Mouse (Mus musculus): Measurements from ENCODE around the gene Zfp593.
A peak's percentile ranks its signal among the peaks of the same experiment; 100 is the strongest.

The Zfp593 gene

GRCm38 (mm10) chr4:134237582-134238278 lies 7.7 kb downstream of the Zfp593 start:
- DNase-seq (ENCODE audit: extremely low read depth, insufficient read length, low spot score), result no peak

GRCm38 (mm10) chr4:134234876-134235275 lies 10.5 kb downstream of the Zfp593 start:
- DNase-seq (ENCODE audit: extremely low read depth, insufficient read length, low spot score), result no peak

- DNase-seq (ENCODE audit: extremely low read depth, insufficient read length, low spot score), result no peak
Measured at GRCm38 (mm10) chr4:134230431-134230830, 15.0 kb downstream of the Zfp593 start.

DNA sequence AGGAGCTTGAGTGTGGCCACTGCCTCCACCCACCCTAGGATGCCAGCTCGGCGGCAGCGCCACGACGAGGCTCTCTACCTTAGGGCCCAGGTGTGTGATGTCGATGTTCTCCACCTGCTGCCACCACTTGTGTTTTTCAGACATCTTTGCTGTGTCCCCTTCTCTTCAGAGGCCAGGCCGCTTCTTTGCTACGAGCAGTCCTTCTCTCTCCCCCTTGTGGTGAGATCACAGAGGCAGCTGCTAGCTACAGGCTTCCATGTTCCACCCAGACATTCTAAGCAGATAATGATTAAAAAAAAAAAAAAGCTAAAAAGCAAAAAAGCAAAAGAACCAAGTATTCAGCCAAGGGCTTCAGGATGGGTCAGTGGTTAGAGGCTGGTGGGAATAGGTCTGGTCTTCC lies 18.2 kb downstream of the Zfp593 start, which contains the start of gene Catsper4:
Catsper4 (minus strand) TSS at position 190 of the 400 bp plus-strand sequence.
- DNase-seq (ENCODE audit: extremely low read depth, insufficient read length, low spot score), result no peak

- DNase-seq (ENCODE audit: extremely low read depth, insufficient read length, low spot score), result peak; percentile 23
Measured at GRCm38 (mm10) chr4:134222793-134223600, 22.4 kb downstream of the Zfp593 start.

DNA sequence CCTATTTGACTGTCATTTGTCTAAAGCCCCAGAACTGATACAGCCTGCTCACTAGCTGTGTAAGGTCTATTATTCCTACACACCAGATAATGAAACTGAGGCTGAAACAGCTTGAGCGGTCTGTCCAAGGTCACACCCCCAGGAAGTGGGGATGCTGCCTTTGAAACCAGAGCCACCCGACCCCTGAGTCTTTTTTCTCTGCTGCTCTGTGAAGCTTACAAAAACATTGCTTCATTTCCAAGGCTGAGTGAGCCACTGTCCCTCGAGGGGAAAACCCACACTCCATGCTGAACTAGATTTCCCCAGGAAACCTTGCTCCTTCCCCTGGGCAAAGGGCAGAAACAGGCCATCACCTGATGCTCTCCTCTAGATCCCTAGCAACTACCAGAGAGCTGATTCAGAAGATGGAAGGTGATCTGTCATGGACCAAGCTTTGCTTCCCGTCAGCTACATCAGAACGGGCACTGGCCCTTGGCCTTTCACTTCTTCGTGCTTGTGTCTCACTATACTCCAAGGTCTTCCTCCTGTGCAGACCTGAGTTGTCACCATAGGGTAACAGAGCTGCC lies 38.8 kb downstream of the Zfp593 start:
- no peak for DNase-seq (ENCODE audit: extremely low read depth, insufficient read length, low spot score)

DNA sequence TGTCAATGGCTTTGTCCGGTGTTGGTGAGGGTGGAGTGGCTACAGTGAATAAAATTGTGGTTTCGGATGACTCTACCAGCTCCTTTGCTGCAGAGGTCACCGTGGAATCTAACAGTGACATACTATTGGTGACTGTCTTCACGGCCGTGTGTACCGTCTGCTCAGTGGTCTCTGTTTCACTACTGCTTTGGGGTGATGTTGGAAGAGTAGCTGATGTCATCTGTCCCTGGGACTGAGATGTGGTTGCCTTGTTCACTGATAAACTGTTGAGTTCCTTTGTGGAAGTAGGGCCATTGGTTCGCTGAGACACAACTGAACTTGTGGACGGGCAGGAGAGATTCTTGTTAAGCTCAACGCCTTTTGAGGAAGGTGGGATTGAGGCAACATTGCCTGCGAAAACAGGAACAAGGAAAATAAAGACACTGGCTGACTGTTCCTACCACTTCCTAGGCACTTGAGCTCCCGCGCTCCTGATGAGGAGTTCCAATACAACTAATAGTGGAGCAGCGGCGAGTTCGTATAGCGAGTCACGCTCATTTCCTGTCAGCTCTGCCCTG lies 42.0 kb downstream of the Zfp593 start:
- no peak for DNase-seq (ENCODE audit: extremely low read depth, insufficient read length, low spot score)

DNA sequence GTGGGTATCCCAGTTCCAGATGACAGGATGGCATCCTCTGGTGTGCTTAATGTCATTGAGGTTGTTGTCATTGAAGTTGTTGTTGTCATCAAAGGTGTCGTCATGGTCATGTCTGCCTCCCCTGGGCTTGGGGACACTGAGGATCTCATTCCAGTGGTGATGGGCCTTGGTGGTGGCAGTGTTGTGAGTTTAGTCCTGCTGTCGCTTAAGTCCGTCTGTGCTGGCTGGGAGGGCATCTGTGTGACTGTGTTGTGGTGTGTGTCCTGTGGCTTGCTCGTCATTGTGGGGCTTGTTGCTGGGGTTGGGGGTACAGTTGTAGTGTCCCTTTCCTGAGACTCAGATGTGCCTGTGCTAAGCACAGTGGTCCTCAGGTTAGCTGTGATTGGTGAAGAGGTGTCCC lies 42.5 kb downstream of the Zfp593 start, which contains the start of gene Gm7534:
Gm7534 (minus strand) TSS at position 101 of the 400 bp plus-strand sequence.
- no peak for DNase-seq (ENCODE audit: extremely low read depth, insufficient read length, low spot score)

- no peak for DNase-seq (ENCODE audit: extremely low read depth, insufficient read length, low spot score)
Measured at GRCm38 (mm10) chr4:134199371-134199770, 46.0 kb downstream of the Zfp593 start.

Measured in 3134 (cell line).